Mouse (Mus musculus) lung, adult 2 months (tissue): ENCODE measurements around the gene Pigp.

Source experiments
- CTCF ChIP-seq: fragments of 200-500 bp; IDR thresholded peaks from 2 replicates; pipeline ENCODE4 v1.5.1; 2011; ENCODE audit warnings: mild to moderate bottlenecking, low read length, control low read depth; ENCODE audit not compliant: insufficient read depth
- POLR2A ChIP-seq: fragments of 200-500 bp; IDR thresholded peaks from 2 replicates; pipeline ENCODE4 v1.6.1; 2011; ENCODE audit warnings: low read depth, mild to moderate bottlenecking, control low read depth, low read length, borderline replicate concordance; ENCODE audit errors: extremely low read depth

- TF ChIP-seq POLR2A, result no peak
- no peak for TF ChIP-seq CTCF
Measured at GRCm38 (mm10) chr16:94369596-94370172, 2.0 kb downstream of the Pigp start.
